Mouse (Mus musculus) spleen, adult 2 months (tissue): ENCODE results near the gene Rtf2.

Experiments used
- CTCF ChIP-seq: fragments of 200-500 bp; IDR thresholded peaks from 2 replicates; pipeline ENCODE4 v1.5.1; 2011; ENCODE audit warnings: mild to moderate bottlenecking, inconsistent platforms; ENCODE audit not compliant: insufficient read depth, insufficient read length, insufficient replicate concordance; ENCODE audit errors: extremely low read depth
- POLR2A ChIP-seq: fragments of 200-500 bp; IDR thresholded peaks from 2 replicates; pipeline ENCODE4 v1.6.1; 2011; ENCODE audit warnings: low read depth, low read length, inconsistent platforms

- TF ChIP-seq CTCF (no peak), POLR2A (no peak)
Observed at GRCm38 (mm10) chr2:172477350-172477749, 37.0 kb downstream of the Rtf2 start.
